Mouse (Mus musculus) CH12.LX (cell line): ENCODE results near the gene Uhrf1bp1. TPM values are rescaled to one million over a fixed set of nuclear protein-coding genes. Genes with fewer than 3 reads are reported as not detected.

Experiments used
- DNase-seq: peaks from one replicate; pipeline ENCODE4 v3.0.0-alpha.2; 2013; ENCODE audit errors: extremely low read depth
- H3K27ac ChIP-seq: 2 replicates; pipeline ENCODE4 v1.5.1; 2012; ENCODE audit warnings: low read depth, mild to moderate bottlenecking, control low read depth, moderate library complexity; ENCODE audit not compliant: insufficient read depth
- H3K27me3 ChIP-seq: replicated peaks from 2 replicates; pipeline ENCODE3; 2012; ENCODE audit warnings: inconsistent platforms
- H3K36me3 ChIP-seq, 2 experiments: replicated peaks in 1 of 2; 2 replicates each; pipeline versions ENCODE3 to v1.6.1; 2012; ENCODE audit warnings: inconsistent platforms in 1 of 2, low read length in 1 of 2, mild to moderate bottlenecking in 1 of 2, mixed read lengths in 1 of 2, moderate library complexity in 1 of 2; ENCODE audit not compliant: control insufficient read depth in 1 of 2, insufficient read depth in 1 of 2
- H3K4me1 ChIP-seq, 2 experiments: 2 replicates each; pipeline ENCODE4 v1.6.1; 2012; ENCODE audit warnings: inconsistent platforms in 1 of 2, moderate library complexity in 1 of 2; ENCODE audit not compliant: insufficient read depth in 2 of 2, control insufficient read depth in 1 of 2
- H3K4me2 ChIP-seq: 2 replicates; pipeline ENCODE4 v1.6.1; 2012; ENCODE audit warnings: low read depth, mild to moderate bottlenecking, control low read depth; ENCODE audit not compliant: poor library complexity, insufficient read depth, severe bottlenecking
- H3K4me3 ChIP-seq, 3 experiments: fragments of 150-350 bp in 1 of 3; sonication (generic) in 1 of 3; replicated peaks in 1 of 3; 2 replicates each; pipeline versions ENCODE3 to v1.5.1; 2011 to 2012; ENCODE audit warnings: low read depth in 2 of 3, low read length in 2 of 3, mild to moderate bottlenecking in 2 of 3, moderate library complexity in 2 of 3, control low read depth in 1 of 3, improper control_type of control experiment in 1 of 3, inconsistent platforms in 1 of 3, mixed read lengths in 1 of 3; ENCODE audit not compliant: poor library complexity in 1 of 3
- H3K79me2 ChIP-seq: replicated peaks from 2 replicates; pipeline ENCODE4 v1.6.1; 2012; ENCODE audit warnings: mild to moderate bottlenecking, moderate library complexity; ENCODE audit not compliant: control insufficient read depth, poor library complexity, insufficient read depth, severe bottlenecking; ENCODE audit errors: extremely low read depth
- H3K9ac ChIP-seq: 2 replicates; pipeline ENCODE4 v1.6.1; 2012; ENCODE audit warnings: low read depth, mild to moderate bottlenecking, control low read depth, moderate library complexity; ENCODE audit not compliant: insufficient read depth
- H3K9me3 ChIP-seq: replicated peaks from 2 replicates; pipeline ENCODE3; 2012; ENCODE audit warnings: low read length, inconsistent platforms, mixed read lengths
- BHLHE40 ChIP-seq: IDR thresholded peaks from 2 replicates; pipeline ENCODE4 v1.6.1; 2011; ENCODE audit warnings: mild to moderate bottlenecking, low read depth, low read length, improper control_type of control experiment
- CTCF ChIP-seq, 2 experiments: IDR thresholded peaks in 1 of 2; conservative IDR thresholded peaks in 1 of 2; 2 replicates each; pipeline ENCODE4 v1.5.1; 2011 to 2012; ENCODE audit warnings: low read depth in 2 of 2, low read length in 2 of 2, improper control_type of control experiment in 1 of 2, inconsistent platforms in 1 of 2, mild to moderate bottlenecking in 1 of 2, moderate library complexity in 1 of 2
- ETS1 ChIP-seq: conservative IDR thresholded peaks from 2 replicates; pipeline ENCODE4 v1.6.1; 2012; ENCODE audit warnings: low read depth, mild to moderate bottlenecking, inconsistent platforms, low read length, improper control_type of control experiment, moderate library complexity
- HCFC1 ChIP-seq: IDR thresholded peaks from 2 replicates; pipeline ENCODE4 v1.6.1; 2012; ENCODE audit warnings: low read depth, mild to moderate bottlenecking, inconsistent platforms, low read length, improper control_type of control experiment
- IRF4 ChIP-seq: IDR thresholded peaks from 2 replicates; pipeline ENCODE4 v1.6.1; 2014; ENCODE audit warnings: low read depth, mild to moderate bottlenecking, inconsistent platforms, low read length, improper control_type of control experiment
- JUN ChIP-seq: IDR thresholded peaks from 2 replicates; pipeline ENCODE4 v1.6.1; 2011; ENCODE audit warnings: low read depth, mild to moderate bottlenecking, low read length, improper control_type of control experiment, moderate library complexity; ENCODE audit not compliant: insufficient read depth
- KAT2A ChIP-seq: IDR thresholded peaks from 2 replicates; pipeline ENCODE4 v1.6.1; 2012; ENCODE audit warnings: low read length, improper control_type of control experiment, inconsistent platforms; ENCODE audit not compliant: insufficient replicate concordance
- MAX ChIP-seq: IDR thresholded peaks from 2 replicates; pipeline ENCODE4 v1.6.1; 2011; ENCODE audit warnings: low read length, improper control_type of control experiment
- MAZ ChIP-seq: IDR thresholded peaks from 2 replicates; pipeline ENCODE4 v1.6.1; 2012; ENCODE audit warnings: low read depth, mild to moderate bottlenecking, inconsistent platforms, low read length, improper control_type of control experiment, moderate library complexity
- MXI1 ChIP-seq: IDR thresholded peaks from 2 replicates; pipeline ENCODE4 v1.6.1; 2011; ENCODE audit warnings: mild to moderate bottlenecking, low read depth, low read length, improper control_type of control experiment
- MYC ChIP-seq: IDR thresholded peaks from 2 replicates; pipeline ENCODE4 v1.6.1; 2011; ENCODE audit warnings: low read depth, mild to moderate bottlenecking, improper control_type of control experiment, low read length
- PAX5 ChIP-seq: IDR thresholded peaks from 2 replicates; pipeline ENCODE4 v1.6.1; 2012; ENCODE audit warnings: low read length, inconsistent platforms, mixed read lengths
- RAD21 ChIP-seq: IDR thresholded peaks from 2 replicates; pipeline ENCODE4 v1.6.1; 2011; ENCODE audit warnings: low read depth, mild to moderate bottlenecking, low read length, improper control_type of control experiment, moderate library complexity
- SIN3A ChIP-seq: IDR thresholded peaks from 2 replicates; pipeline ENCODE4 v1.6.1; 2012; ENCODE audit warnings: low read length, improper control_type of control experiment, inconsistent platforms
- TBP ChIP-seq: conservative IDR thresholded peaks from 2 replicates; pipeline ENCODE4 v1.6.1; 2011; ENCODE audit warnings: low read depth, low read length, improper control_type of control experiment
- USF1 ChIP-seq: IDR thresholded peaks from 2 replicates; pipeline ENCODE4 v1.6.1; 2014; ENCODE audit warnings: low read depth, mild to moderate bottlenecking, inconsistent platforms, low read length, improper control_type of control experiment
- ZKSCAN1 ChIP-seq: IDR thresholded peaks from 2 replicates; pipeline ENCODE4 v1.6.1; 2012; ENCODE audit warnings: low read depth, inconsistent platforms, low read length, improper control_type of control experiment, borderline replicate concordance
- ZMIZ1 ChIP-seq: IDR thresholded peaks from 2 replicates; pipeline ENCODE4 v1.6.1; 2012; ENCODE audit warnings: low read depth, mild to moderate bottlenecking, inconsistent platforms, low read length, improper control_type of control experiment
- ZNF384 ChIP-seq: IDR thresholded peaks from 2 replicates; pipeline ENCODE4 v1.6.1; 2012; ENCODE audit warnings: low read depth, low read length, improper control_type of control experiment, inconsistent platforms
- dilution Hi-C: fragments of 300-500 bp; cut with MboI; formaldehyde crosslinking; loops from 2 replicates; pipeline ENCODE4 v1.14.3; 2020; ENCODE audit warnings: low sequenced_read_pairs; ENCODE audit not compliant: extremely low pct_unique_long_range_greater_than_20kb, extremely low pct_ligation_motif_present
- in situ Hi-C: fragments of 300-500 bp; cut with MboI; formaldehyde crosslinking; loops from 3 replicates; pipeline ENCODE4 v1.14.3; 2019; ENCODE audit warnings: low sequenced_read_pairs, low pct_ligation_motif_present, low pct_unique_long_range_greater_than_20kb, mixed read lengths
- polyA plus RNA-seq: library from polyadenylated mRNA; unstranded; fragments of >175 nt; gene quantifications from 2 replicates; pipeline ENCODE4 v1.2.1, GENCODE M21; 2012; ENCODE audit warnings: low read depth; ENCODE audit not compliant: insufficient read length
- total RNA-seq, 2 experiments: library from RNA; depleted of rRNA; stranded (reverse); fragments of 300-350 nt in 1 of 2; fragments of >200 nt in 1 of 2; gene quantifications; 2 replicates each; pipeline ENCODE4 v1.2.3; 2012 to 2014

The Uhrf1bp1 gene
- total and polyA plus RNA-seq, 3 experiments, result 6.0 to 13.6 (median 13.1) TPM

DNA sequence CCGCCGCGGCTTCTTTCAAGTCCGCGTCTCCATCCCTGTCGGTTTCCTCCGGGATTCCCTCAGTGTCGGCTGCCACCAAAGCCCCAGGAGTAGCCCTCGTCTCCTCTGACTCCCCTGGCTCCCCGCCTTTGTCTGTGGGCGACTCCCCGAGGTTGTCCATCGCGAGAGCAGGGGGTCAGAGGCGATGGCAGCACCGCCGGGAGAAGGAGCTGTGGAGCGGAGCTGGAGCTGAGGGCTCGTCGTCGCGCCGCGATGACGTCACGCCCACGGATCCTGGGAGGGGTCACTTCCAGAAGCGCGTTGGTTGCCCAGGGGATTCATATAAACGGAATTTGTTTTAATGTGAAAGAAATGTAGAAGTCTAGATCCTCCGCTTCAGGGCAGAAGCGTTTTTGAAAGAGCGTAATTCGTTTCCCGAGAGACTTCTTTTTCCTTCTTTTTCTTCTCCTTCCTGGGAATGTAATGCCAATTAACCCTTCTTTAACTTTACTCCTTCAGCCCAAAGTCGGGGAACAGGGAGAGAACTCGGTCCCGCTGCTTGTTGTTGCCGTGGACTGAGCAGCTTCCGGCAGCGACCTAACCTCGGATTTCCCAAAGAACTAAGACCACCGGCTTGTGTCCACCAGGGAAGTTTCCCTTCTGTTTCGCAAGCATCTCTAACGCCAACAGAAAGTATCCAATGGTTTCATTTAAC, 51.4 kb downstream of the Uhrf1bp1 start (continued):
- TF ChIP-seq JUN (peak; percentile 31; the same call in 1 of the 2 replicates), KAT2A (peak; percentile 86; the same call in 1 of the 2 replicates), HCFC1 (peak; percentile 94), PAX5 (no peak), ZKSCAN1 (no peak), USF1 (no peak), ZNF384 (no peak), SIN3A (peak; percentile 95), ZMIZ1 (peak; percentile 35; the same call in 1 of the 2 replicates), RAD21 (no peak)

DNA sequence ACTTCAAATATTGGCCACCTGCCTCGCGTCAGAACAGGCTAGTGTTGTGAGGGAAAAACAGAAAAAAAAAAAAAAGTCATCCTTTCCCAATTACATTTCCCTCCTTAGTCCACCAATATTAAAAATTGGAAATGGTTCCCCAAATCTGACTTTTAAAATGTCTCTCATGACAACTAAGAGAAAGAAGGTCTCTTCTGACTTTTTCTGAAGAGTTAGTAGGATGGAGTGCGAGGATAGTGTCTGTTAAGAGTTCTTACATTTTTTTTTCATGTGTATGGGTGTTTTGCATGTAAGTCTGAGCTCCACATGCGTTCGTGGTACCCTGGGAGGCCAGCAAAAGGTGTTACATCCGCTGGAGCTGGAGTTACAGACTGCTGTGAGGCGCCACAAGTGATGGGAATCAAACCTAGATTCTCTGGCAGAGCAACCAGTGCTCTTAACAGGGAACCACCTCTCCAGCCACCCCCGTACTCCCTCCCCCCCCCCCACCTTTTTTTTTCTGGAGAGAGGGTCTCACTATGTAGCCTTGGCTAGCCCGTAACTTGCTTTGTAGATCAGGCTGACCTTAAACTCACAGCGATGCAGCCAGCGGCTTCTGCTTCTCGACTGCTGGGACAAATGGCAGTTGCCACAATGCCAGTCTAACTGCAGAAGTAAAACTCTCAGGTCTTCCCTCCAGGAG, 52.1 kb downstream of the Uhrf1bp1 start:
- peak; percentile 71 for DNase-seq
- no peaks in the 10 kb centered on the region for H3K9me3 ChIP-seq
- no peaks in the 10 kb centered on the region; the same call in none of the 2 replicates for H3K79me2 ChIP-seq
- in situ Hi-C loops, result no loop called here
- H3K36me3 ChIP-seq, result peaks cover 10 to 24% of the 10 kb centered on the region in 2 experiments
- no peaks in the 10 kb centered on the region for H3K27me3 ChIP-seq
- TF ChIP-seq KAT2A (no peak), MAX (peak; percentile 54; the same call in 1 of the 2 replicates), MXI1 (0 out of 2 replicates have a peak, but pooled peaks have one; percentile 5), ZNF384 (peak; percentile 76; the same call in 1 of the 2 replicates), MYC (peak; percentile 38; the same call in 1 of the 2 replicates), IRF4 (no peak), ZKSCAN1 (no peak), PAX5 (no peak), MAZ (no peak), TBP (no peak), ETS1 (no peak), BHLHE40 (0 out of 2 replicates have a peak, but pooled peaks have one; percentile 33), CTCF (conservative IDR thresholded peaks at IDR 0.05 in 1 of 2, IDR thresholded peaks at IDR 0.05 in 1 of 2; ENCODE audit: low read depth in 2 of 2, low read length in 2 of 2) (peak in 1 of 2 experiments; percentile 48; a peak in 1 of 4 replicates), USF1 (no peak)
- TF ChIP-seq, all 38 proteins: peak for 6
- dilution Hi-C loops, result no loop called here
- no peak overlapping the region; the same call in none of the 2 replicates for H3K27ac ChIP-seq
- peak overlapping the region; percentile 79 for H3K9ac ChIP-seq
- peaks cover 3 to 22% of the 10 kb centered on the region in 2 experiments; a peak in 3 of 4 replicates for H3K4me1 ChIP-seq
- H3K4me2 ChIP-seq, result peak overlapping the region; percentile 77
- peak overlapping the region; percentile 74 to 98 (median 84) for H3K4me3 ChIP-seq
